Mouse (Mus musculus): Measurements from ENCODE around the gene Grb10. TPM values are rescaled to one million over a fixed set of nuclear protein-coding genes. Genes with fewer than 3 reads are reported as not detected.

Gene Grb10
- total RNA-seq, 2 experiments from 2014 or later: 29.3 to 32.3 TPM

- DNase-seq (ENCODE audit: low spot score in 2 of 2): no peak
Observed at GRCm38 (mm10) chr11:11922106-11922505, 116.4 kb downstream of the Grb10 start.

GRCm38 (mm10) chr11:11907703-11908413 lies 130.6 kb downstream of the Grb10 start:
- DNase-seq (ENCODE audit: low spot score in 2 of 2): no peak

DNA sequence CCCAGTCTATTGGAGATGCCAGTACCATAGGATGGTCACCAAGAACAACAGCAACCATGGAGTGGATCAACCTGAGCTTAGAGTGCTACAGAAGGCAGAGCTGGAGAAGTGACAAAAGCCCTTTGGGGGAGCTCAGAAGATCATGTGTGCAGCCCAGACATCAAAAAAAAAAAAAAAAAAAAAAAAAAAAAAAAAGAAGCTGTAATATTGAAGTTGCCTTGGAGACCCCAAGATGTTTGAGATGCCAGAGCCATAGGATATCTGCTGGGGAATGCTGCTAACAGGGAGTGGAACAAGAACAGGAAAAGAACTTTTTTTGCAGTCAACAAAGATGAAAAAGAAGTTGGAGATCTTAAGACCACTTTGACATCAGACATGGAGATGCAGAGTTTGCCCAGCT lies 133.0 kb downstream of the Grb10 start:
- no peak for DNase-seq (ENCODE audit: low spot score in 2 of 2)

DNA sequence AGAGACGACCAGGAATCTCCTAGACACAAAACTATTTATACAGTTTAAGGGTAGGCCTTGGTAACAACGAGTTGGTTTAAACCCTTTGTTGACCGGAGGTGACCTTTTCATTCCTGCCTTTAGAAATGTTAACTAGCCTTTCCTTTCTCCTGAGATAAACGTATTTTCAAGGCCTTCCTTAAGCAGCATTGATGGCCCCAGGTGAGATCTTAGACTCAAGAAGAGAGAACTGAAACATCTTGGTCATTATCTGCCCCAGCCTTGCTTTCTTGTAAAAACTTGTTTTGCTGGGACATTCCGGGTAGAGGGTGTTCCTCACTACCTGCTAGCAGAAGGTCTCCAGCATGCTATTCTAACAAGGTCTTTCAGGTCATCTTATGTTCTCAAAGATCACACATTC lies 133.5 kb downstream of the Grb10 start:
- no peak for DNase-seq (ENCODE audit: low spot score in 2 of 2)

DNA sequence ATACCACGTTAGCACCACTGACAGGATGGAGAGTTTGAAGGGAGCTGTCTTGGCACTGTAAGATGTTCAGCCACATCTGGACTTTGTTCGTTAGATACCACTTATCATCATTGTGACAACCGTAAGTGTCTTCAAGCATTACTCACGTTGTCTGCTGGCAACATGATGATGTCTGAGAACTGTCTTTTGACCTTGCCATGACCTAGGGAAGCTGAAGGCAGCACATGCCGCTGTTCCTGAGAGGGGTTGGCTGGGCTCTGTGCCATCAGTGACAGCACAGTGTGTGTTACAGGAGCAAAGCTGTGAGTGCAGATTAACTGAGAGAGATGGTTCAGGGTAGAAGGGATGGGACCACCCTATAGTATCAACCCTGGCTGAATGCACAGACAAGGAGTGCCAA lies 137.0 kb downstream of the Grb10 start:
- DNase-seq (ENCODE audit: low spot score in 2 of 2): no peak

DNA sequence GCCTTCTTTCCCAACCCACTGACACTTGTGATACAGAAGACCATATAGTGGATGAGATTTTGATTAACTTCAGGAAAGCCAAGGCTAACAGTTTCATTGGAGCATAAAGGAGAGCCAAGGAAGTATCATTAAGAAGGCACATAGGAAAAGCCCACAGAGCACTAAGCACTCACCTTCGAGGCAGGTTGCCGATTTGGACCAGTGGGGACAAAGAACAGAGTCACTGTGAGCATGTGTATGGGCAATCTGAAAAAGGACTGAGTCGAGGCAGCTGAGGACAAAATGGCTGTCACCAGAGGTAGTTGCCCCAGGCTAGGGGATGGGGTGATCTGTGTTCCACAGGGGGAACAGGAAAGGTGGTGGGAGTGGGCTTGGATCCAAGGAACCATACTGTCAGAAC lies 140.0 kb downstream of the Grb10 start:
- no peak for DNase-seq (ENCODE audit: low spot score in 2 of 2)

DNA sequence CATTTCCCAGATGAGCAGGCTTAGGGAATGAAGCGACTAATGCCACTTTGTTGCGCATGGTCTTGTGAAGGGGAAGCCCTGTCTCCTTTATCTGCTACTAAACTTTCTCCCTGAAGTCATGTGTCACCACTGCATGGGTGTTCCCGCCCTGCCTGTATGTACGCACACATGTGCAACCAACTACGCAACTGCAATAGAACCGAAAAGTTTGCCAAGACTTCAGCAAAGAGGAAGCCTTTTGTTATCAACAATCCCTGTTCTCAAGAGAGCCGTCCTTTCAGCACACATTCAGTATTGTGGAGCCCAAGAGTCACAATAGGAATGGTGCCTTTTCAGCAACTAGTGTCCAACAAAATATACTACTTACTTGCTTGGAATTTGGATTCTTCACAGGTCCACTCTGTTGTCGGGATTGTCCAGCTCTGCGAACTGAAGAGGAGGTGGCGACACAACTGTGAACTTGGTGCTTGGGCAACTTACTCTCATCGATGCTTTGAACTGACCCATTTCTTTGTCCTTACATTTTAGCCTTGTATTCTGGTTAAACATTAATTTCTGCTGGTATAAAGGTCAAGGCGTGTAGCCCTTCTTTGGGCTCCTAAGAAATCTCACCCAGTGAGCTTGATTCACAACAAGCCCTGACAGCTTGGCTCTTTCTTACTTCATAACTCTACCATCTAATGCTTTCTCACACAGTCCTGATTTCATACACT lies 140.7 kb downstream of the Grb10 start, which contains the start of gene Ddc:
TSS of gene Ddc (minus strand) at position 500 of the 713 bp plus-strand sequence.
- DNase-seq (ENCODE audit: low spot score in 2 of 2): no peak

DNA sequence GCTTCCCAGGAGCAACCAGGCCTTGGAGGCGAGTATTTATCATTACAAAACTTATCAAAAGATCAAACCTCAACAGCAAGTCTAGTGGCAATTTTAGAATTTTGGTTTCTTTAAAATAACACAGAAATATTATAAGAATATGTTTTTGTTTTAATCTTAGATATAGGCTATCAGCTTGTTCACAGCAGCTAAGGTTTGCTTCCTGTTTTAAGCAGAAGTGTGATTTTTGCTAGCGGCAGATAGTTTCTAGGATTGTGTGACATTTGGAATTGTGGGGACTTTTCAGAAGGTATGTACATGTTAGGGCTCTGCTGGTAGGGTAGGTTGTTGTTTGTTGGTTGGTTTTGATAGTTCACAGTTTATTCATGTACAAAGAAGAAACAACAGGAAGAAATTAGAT lies 143.0 kb downstream of the Grb10 start:
- DNase-seq (ENCODE audit: low spot score in 2 of 2): no peak

DNA sequence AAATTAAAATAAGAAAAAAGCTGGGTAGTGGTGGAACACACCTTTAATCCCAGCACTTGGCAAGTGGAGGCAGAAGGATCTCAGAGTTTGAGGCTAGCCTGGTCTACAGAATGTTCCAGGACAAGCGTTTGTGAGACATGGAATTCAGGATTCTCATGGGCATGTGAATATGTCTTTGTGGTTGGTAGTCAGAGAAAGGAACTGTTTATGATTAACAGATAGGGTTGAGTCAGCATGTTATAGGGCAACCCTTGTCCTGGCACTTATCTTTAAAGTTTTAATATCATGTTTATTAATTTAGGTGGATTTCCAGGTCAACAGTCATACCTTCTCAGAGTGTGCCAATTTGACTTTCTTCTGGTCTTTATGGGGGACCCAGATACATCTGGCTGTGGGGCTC lies 144.7 kb downstream of the Grb10 start:
- DNase-seq (ENCODE audit: low spot score in 2 of 2): no peak

DNA sequence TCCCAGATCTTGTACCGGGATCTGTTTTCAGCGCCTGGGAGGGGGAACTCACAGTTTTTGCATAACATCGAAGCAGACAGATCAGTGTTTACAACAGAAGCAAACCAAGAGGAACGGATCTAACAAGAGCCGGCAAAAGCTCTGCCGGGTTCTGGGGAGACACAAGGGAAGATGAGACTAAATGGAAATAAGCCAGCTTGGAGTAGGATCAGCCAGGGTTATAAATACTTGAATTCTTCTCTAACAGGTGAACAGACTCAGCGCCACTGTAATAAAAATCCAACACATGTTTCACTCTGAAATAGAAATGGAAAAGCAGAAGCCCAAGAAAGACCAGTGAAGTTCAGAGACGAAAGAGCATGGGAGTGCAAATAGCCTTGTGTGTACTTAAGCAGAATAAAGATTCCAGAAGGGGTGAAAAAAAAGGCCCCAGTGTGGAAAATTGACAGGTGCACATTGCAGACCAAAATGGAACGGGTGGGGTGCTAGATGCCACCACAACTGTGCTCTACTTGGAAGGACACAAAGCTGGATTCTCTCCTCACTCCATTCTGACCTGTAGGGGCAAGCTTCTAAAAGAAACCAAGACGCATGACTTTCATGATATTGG lies 145.4 kb downstream of the Grb10 start:
- no peak for DNase-seq (ENCODE audit: low spot score in 2 of 2)

- peak in 1 of 2 experiments; percentile 15 for DNase-seq (ENCODE audit: low spot score in 2 of 2)
Observed at GRCm38 (mm10) chr11:11891832-11892231, 146.7 kb downstream of the Grb10 start.

DNA sequence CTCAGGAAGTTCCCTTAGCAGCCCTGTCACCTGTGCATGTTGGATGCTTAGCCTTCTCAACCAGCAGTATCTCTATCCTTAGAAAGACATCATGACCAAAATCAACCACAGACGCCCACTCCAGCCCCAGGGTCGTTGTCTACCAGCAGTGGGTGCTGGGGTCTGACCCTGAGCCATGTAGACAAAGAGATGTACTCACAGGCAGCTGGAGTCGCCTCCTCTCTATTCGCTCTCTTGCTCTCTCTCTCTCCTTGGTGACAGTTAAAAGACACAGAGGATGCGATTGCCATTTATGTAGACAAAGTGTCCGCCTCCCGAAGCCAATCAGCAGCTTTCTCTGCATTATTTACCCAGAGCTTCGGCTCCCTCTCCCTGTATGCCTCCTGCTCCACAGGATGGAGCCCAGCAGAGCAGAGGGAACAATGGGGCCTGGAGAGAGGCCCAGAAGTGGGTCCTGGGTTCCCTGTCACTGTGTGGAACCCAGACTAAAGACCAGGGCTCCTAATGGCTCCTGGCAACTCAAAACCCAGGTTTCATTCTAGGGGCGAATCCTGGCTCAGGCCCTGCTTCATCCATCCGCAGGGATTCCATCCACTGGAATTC lies 148.2 kb downstream of the Grb10 start:
- DNase-seq (ENCODE audit: low spot score in 2 of 2): no peak

DNA sequence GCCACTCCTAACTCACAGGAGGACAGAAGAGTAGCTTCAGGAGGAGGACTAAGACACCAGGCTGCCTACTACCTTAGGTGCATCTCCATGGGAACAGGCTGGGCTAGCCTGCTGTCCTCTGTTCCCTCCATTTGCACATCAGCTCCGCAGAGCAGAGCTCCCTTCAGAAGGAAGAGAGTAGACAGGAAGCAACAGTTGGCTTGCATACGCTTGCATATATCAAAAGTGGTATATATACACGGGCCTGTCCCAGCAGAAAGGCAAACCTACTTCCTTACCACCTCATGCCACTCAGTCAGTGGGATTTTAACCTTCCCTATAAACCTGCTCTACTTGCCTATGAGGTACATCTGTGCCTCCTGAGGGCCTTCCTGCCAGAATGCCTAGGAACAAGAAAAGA lies 149.8 kb downstream of the Grb10 start:
- no peak for DNase-seq (ENCODE audit: low spot score in 2 of 2)

- no peak for DNase-seq (ENCODE audit: low spot score in 2 of 2)
Observed at GRCm38 (mm10) chr11:11888051-11888450, 150.4 kb downstream of the Grb10 start.

- no peak for DNase-seq (ENCODE audit: low spot score in 2 of 2)
Observed at GRCm38 (mm10) chr11:11886403-11886998, 152.0 kb downstream of the Grb10 start.

DNA sequence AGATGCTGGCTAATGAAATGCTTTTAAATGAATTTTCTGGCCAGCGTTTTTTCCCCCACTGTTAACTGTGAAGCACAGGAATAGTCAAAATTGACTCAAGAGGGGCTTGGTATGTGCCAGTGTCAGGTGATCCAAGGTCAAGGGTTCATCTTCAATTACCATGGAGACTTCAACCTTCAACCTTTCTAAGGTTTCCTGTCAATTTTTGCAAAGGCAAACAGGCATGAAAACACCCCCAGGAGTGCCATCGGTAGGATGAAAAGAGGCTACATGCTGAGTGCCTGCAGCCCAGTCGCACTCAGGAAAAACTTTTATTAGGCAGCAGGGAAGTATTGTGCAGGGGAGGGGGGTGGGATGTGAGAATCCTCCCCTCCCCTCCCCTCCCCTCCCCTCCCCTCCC lies 152.6 kb downstream of the Grb10 start:
- no peak for DNase-seq (ENCODE audit: low spot score in 2 of 2)

- DNase-seq (ENCODE audit: low spot score in 2 of 2): no peak
Observed at GRCm38 (mm10) chr11:11885246-11885643, 153.2 kb downstream of the Grb10 start.

- no peak for DNase-seq (ENCODE audit: low spot score in 2 of 2)
Observed at GRCm38 (mm10) chr11:11884533-11885245, 153.8 kb downstream of the Grb10 start.

- no peak for DNase-seq (ENCODE audit: low spot score in 2 of 2)
Observed at GRCm38 (mm10) chr11:11881783-11882155, 156.7 kb downstream of the Grb10 start.

GRCm38 (mm10) chr11:11881026-11881782 lies 157.3 kb downstream of the Grb10 start:
- no peak for DNase-seq (ENCODE audit: low spot score in 2 of 2)

All from layer of hippocampus, postnatal 14 days (tissue).